Mouse (Mus musculus) ES-CJ7 (cell line): ENCODE data around the gene Paqr5.

Experiments
- DNase-seq: peaks from one replicate; pipeline ENCODE4 v3.0.0; 2011; ENCODE audit warnings: low read depth, low spot score

The Paqr5 gene

DNA sequence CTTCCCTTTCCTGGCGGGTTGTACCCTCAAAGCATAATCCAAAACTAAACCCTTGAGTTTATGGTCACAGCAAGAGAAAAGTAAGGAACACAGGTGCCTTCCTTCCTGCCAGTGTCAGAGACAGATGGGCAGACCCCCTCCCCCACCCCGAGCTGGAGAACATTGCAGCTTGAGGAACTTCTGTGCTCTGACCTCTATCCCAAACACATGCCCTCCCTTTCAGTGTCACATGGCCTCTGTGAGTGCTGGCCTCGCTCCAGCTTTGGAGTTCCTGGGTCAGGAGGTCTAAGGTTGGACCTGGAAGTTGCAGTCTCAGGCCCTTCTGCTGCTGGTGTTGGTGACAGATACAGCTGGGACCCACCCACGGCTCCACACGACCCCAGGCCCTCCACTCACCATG lies 65.9 kb downstream of the Paqr5 start:
- DNase-seq = no peak

DNA sequence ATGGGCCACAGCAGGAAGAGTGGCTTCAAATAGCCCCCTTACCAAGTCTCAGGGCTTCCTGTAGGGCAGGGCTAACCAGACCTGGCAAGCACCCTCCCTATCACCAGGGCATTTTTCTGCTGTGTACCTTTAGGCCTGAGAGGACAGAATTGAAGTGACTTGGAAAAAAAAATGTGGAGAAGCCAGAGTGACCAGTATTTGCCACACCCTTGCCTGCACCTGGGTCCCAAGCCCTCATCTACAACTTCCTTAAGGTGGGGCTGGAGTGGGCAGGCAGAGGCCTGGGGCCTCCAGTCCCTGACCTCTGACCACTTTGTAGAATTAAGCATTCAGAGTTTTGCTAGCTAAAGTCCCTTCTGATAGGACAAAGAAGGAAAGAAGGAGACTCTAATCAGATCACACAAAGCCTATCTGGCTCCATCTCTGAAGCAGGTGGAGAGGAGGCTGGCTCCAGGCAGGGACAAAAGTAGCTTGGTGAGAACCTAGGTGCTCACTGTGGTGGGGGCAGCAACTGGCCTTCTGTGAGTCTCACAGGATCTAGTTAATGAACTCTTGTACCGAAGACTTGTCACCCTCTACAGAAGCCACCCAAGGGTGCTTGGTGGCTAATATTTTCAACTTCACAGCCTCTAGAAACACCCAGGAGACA lies 66.6 kb downstream of the Paqr5 start:
- no peak for DNase-seq

DNA sequence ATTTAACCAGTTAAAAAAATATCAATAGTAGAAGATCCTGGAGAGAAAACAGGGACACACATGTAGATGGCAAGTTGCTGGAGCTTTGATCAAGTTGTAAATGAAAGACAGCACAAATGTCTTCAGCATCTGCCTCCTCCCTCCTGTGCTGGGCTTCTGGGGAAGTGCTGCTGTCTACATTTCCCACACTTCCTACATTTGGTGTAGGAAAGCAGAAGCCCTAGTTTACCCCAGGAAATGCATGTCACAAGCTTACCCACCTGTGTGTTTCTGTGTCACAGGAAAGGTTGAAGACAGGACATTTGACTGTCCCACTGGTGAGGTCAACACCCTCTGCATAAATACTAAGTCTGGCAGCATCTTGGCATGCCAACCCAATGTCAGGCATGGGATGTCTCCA lies 71.9 kb downstream of the Paqr5 start:
- no peak for DNase-seq

DNA sequence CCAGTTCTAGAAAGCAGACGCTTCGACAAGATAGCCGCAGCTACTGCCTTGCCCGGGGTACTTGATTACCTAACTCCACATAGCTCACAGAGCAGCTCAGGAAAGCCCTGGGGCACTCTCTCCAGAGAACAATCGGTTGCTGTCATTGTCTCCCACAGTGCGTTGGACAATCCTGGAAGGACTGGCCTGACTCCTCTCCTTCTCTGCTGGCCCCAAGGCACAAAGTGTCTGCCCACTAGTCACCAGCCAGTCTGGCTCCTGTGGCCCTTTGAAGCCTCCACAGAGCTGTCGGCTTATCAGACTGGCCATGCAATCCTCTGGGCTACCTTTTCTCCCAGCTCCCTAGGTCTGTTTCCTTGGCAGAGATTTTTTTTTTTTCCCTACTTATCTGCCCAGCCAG lies 74.4 kb downstream of the Paqr5 start:
- no peak for DNase-seq

DNA sequence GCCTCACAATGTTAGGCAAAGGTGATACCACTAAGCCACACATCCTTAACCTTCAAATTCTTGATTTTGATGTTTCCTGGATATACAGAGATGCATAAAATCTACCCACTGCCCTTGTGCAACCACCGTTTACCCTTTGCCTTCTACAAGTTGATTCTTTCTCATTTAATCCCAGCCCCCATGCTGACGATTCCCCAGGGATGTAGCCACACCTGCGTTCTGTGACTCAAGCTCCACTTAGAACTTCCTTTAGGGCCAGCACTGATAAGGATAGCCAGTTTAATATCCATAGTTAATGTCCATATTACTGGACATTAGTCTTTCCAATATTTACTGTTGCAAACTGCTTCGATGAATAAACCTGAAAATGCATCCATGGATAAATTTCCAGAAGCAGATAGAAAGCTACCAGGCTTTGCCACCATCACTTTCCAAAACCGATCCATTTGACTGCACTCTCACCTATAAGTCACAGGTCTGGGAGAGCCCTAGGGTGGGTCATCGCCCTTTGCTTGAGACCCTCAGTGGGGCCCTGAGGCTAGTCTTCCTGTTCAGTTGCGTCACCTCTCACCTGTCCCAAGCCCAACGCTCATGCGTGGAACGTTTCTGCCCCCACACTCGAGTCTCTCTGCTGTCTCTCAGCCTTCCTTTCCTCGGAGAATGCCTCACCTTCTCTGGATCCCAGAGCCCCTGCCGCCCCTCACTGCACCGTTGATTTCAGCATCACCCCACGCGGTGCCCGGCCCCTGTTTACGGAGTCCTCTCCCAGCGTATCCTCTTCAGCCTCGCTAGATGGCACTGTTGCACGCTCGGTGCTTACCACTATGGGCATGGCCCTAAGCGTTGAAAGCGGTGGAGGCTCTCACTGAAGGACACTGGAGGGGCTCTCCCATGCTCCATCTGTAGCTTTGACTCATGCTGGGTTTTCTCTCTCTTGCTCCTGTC lies 79.0 kb downstream of the Paqr5 start:
- peak; percentile 90 for DNase-seq

DNA sequence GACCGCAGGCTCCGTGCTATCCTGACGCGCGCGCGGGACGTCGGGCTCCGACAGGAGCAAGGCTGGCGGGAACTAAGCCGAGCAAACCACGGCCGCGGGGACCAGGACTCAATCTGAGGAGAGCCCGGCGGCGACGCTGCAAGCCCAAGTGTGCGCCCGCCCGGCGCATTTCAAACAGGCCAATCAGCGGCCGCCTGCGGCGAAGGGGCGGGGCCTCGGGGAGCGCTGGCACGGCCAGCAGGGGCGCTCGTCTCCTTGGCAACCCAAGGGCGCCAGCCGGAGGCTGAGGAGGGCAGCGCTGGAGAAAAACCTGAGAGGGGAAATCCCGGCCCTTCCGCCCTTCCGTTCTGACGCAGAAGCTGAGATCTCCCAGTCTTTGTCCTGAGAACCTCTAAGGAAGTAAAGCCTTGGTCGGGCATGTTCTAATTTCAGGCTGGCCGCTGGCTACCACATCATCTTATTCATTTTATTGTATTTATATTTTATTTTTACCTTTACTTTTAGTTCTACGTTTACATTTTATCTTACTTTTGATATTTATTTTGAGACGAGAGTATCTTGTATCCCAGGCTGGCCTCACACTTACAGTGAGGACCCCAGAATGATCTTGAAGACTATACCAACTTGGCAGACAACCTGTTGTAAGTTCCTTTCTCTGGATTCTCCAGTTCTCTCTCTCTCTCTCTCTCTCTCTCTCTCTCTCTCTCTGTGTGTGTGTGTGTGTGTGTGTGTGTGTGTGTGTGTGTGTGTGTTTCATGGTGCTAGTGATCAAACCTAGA lies 79.8 kb downstream of the Paqr5 start, which contains the start of gene Kif23:
Gene Kif23 (minus strand): TSS at position 152 of the 779 bp plus-strand sequence.
- DNase-seq = peak; percentile 95

DNA sequence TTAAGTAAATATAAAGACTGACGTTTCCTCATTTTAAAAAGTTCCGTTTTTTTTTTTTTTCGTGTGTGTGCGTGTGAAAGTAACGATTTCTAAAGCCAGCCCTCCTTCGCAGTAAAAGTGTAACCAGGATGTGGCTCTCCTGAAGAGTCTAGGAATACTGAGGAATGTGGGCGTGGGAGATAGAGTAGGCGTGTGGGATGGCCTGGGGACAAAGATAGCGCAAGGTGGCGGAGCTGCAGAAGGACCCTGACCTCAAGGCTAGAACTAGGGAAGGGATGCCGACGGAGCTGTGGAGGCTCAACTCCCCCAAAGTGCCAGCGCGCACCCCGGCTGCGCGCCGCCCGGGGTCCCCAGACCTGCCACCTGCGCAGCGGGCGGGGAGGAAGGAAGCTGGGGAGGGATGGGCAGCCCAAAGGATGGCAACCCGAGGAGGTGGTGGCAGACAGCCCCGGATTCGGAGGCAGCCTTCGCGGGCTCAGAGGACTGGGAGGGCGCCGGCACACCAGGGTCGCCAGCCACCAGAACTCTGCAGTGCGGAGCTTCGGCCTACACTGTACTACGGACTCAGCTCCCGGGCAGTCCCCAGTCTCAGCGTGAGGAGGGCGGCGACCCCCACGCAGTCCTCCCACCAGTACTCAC lies 80.6 kb downstream of the Paqr5 start:
- peak; percentile 85 for DNase-seq

DNA sequence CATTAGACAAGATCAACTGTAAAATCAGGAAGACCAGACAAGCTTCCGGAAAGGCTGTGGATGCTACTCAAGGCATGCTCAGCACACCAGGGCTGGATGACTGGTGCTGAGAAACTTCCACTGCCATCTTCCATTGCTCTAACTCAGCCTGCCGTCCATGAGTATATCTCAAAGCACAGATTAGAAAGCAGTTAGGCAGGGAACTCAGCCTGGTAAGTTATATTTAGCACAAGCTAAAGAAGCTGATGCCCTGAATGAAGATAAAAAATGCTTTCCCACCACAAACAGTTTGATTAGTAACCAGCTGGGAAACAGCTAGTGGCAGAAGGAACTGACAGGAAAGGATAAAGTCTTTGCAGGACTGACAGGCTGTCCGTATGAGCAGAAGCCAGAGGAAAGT lies 85.6 kb downstream of the Paqr5 start:
- DNase-seq = no peak

DNA sequence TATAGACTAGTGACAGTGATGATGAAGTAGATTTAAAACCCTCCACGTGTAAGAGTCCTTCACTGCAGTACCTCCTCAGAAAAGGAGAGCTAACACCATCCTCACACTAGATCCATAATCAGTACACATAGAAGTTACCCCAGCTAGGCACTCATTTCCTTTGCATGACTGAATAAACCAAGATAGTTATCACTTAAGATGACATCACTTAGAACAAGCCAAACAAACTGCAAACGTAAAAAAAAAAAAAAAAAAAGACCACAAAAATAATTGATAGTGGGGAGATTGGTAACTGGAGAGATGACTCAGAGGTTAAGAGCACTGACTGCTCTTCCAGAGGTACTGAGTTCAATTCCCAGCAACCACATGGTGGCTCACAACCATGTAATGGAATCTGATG lies 93.3 kb downstream of the Paqr5 start:
- DNase-seq = no peak

DNA sequence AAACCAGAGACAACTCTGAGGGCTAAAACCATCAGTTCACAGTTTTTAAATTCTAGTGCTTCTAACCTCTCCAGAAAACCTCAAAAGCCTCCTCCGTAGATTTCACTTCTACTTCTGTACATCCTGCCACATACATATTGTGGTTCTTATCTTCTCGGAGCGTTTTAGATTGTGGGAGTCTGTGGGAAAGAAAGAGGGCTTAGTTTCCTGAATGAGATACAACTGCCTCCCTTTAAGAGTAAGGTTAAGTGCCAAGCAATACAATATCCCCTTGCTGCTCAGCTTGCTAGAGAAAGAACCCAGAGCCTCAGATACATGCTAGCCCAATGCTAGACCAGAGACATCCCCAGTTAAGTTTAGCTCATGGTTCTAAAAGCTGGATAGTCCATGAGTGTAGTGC lies 94.6 kb downstream of the Paqr5 start:
- no peak for DNase-seq

DNA sequence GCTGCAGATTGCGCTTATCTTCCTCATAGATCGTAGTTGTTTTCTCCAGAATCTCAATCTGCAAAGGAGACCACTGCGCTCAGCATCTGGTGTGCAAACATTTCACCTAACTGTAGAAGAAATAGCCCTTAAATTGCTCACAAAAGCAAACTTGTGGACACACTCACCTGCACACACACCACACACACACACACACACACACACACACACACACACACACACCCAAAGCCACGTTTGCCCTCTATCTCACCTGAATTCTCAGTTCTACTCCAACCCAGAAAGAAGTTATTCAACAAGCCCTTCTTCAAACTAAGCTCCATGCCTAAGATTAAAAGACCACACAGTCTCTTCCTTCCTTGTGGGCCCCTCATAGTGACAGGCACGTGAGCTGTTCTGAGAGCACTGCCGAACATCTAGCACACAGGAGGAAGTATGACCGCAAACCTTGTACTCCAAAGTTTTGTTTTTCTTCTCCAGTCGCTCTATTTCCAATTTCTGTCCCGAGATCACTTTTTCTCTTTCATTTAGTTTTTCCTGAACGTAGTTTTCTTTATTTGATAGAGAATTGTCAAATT lies 101.5 kb downstream of the Paqr5 start:
- no peak for DNase-seq

DNA sequence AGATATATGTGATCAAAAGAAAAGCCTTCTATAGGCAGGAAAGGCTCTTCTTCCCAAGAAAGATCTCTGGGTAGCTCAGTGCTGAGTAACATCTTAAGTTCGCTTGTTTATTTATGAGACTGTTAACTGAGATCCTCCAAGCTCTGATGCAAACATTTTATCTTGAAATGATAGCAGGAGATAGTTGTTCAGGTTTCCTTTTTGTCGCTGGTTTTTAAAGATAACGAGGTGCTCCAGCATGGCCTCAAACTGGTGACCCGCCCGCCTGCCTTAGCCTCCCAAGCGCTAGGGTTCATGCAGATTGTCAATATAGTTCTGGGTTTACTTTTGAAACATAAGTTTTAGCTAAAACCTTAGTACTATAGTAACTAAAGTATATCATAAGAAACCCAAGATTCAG lies 106.3 kb downstream of the Paqr5 start:
- DNase-seq = no peak

DNA sequence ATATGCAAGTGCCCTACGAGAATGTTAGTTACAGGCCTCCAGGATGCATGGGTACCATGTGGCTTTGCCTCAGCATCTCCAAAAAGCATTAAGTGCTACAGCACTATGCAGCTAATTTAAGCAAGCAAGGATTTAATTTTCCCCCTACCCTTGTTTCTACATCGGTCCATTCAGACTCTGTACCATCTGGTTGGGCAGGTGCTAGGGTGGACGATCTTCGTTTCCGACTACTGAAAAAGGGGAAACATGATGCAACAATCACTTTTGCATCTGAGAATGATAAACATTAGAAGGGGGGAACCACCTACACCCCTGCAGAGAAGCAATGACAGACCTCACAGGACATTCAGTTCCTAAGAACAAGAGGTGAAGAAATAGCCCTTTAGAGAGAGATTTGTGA lies 107.2 kb downstream of the Paqr5 start:
- DNase-seq = no peak

DNA sequence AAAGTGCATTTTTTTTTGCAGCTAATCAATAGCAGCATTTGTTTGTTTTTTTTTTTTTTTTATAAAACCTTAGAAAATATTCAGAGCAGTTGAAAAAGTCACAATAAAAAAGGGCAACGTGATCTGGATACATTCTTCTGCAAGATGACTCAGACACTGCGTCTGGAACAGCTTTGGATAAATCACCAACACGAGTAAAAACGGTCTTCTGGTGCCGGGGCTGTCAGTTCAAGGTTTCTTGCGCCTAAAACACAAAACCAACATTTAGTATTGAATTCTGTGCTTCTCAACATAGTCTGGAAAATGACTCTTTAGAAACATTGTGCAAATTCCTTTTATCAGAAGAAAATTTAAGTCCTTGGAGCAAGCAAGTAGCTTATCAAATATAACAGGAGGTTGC lies 109.2 kb downstream of the Paqr5 start:
- DNase-seq = no peak

DNA sequence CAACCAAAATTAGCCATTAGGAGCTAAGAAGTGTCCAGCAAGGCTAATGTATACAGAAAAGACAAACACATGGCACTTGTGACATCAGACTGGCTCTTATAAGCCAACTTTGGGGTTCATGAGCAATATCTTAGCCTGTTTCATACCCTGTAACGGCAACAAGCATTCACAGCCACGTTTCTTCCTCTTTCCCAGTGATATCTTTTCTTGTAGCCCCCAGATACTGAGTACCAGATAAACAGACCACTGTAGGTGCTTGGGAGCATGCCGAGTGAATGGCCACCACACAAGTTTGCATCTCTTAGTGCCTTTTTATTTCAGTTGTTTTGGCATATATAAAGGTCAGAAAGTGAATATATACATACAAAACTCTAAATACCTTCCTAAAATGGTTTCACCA lies 109.7 kb downstream of the Paqr5 start:
- DNase-seq = no peak

DNA sequence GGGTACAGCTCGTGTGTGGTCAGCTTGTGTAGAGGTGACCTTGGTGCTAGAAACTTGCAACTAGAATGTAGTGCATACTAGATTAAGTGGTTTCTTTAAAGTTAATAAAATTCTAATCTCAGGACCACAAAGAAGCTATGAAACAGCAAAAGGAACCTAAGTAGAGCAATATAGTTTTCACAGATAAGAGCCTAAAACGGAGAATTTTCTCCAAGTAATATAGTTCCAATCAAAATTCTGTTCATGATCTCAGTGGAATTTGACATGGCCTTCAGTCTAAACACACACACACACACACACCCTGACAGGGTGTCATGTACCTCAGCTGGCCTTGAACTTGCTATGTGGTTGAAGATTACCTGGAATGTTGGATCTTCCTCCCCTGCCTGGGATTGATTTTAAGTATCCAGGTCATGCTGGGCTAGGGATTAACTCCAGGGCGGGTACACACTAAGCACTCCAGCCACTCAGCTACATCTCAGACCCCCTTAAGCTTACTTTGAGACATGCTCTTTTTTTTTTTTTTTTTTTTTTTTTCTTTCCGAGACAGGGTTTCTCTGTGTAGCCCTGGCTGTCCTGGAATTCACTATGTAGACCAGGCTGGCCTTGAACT lies 111.2 kb downstream of the Paqr5 start:
- peak; percentile 32 for DNase-seq

DNA sequence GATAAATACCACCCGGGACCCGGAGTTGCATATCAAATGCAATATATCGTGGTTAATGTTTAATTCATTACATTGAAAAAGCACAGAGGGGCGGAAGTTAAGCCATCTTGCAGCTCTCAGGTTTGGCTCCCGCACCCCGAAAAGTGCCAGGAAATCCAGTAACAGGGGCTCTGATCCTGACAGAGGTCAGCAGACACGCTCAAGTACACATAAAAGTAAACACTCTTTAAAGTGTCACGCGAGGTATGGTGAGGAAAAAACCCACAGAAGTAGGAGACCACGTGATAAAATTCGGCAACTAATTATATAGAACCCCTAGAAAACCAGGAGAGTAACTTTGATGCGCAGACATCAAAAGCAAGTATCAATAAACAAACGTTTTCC lies 111.7 kb downstream of the Paqr5 start:
- DNase-seq = no peak

DNA sequence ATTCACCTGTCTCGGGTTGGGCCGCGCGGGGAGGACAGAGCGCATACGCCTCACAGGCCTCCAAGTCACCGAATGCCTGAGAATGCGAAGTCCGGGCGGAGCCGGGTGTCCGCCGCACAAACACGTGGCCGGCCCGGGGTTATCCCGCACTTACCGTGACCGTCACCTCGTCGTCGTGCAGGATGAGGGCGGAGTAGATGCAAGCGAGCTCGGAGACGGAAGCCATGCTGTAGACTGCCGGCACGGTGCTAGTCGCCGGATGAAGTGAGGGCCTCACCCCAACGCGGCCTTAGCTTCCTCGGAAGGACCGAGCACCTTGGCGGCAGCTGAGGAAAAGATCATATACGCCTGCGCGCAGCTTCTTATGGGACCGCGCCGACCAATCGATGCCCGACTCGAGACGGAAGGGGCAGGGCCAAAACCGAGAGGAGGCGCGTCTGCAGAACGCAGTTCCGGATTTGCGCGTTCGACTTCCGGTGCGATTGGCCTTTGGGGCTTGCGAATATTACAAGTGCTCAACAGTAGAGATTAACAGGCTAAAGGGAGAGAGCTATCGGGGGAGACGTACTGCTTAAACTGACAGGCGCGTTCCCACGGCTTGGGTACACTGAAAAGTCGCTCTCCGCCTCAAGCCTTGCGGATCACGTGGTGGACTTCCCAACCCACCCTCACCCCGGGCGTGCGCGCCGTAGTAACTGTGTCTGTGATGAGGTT lies 112.3 kb downstream of the Paqr5 start, which contains the start of gene Rplp1:
Gene Rplp1 (minus strand): TSS at position 340 of the 714 bp plus-strand sequence.
- peak; percentile 96 for DNase-seq

DNA sequence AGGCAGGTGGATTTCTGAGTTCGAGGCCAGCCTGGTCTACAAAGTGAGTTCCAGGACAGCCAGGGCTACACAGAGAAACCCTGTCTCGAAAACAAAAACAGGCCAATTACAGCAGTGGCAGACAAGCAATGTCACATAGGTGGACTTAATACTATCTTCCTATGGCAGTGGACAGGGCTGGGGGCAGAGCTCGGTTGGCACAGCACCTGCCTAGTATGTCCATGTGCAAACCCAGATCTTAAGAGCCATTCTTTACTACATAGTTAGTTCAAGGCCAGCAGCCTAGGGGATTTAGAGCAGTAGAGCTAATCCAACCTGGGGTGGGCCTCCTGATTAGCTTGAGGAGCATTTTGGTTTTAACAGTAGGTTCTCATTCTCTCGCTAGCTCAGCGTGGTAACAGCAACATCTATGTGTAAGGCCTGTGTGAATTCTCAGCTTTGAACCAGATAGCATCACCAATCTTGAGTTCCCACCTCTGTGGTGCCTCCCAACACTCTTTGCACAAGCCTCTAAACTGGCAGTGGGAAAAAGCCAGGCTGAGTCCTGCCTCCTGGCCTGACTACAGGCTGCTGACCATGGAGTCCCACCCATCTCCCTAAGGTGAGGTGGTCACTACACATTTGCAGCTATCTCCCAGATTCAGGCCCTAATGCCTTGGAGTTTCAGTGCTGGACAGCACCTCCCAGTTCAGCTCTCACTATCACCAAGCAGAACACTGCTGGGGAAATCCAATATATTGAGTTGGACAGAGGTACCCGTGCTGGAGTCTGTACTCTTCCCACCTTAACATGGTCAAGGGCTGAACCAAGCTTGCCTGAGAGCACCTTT lies 115.1 kb downstream of the Paqr5 start:
- DNase-seq = no peak
